Mouse (Mus musculus): ENCODE results near the gene BC051665.

The BC051665 gene

DNA sequence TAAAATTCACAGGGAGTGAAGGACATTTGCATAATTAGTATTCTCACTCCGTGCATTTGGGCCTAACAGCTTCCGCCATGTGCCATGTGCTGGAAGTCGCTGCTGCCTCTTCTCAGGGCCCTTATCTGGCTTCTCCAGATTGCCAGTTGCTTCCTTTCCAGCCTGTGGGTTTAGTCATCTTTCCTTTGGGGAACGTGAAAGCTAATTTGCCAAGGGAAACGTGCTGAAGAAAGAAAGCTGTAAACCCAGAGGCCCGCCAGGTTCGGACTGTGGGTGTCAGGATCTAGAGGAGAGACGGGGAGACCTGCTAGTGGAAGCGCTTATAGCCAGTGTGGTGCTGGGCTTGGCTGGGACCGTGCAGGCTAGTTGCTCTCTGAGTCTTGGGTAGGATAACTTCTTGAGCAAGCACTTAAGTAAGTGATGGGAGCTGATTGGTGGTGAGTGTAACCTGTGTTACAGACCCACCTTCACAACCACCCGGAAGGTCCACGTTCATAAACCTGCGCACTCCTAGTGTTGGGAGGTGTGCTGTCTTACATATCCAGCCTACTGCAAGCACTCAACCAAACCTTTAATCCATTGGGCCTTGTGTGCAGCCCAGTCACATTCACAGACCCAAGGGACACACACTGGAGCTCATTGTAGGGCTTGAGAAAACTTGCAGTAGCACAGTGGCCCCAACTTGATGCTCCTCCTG is 42.6 kb downstream of the BC051665 start:
- peak in 1 of 2 experiments; percentile 51 for DNase-seq (ENCODE audit: low spot score in 2 of 2)

DNA sequence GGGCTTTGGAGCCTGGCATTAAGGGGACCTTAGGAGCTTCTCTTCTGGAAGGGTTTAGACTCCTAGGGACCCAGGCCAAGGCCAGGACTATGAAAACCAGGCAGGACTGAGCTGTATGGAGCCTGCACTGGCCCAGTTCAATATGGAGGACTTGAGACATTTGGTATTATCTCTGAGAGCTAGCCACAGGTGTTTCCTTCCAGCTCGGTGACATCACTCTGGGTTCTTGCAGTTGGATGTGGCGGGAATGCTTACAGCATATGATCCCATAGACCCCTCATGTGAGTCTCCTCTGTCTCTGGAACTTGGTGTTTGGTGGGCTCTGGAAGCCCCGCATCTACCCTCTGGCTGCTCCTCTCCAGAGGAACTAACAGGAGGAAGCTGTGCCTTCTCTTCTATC is 43.6 kb downstream of the BC051665 start:
- DNase-seq (ENCODE audit: low spot score in 2 of 2) = no peak

DNA sequence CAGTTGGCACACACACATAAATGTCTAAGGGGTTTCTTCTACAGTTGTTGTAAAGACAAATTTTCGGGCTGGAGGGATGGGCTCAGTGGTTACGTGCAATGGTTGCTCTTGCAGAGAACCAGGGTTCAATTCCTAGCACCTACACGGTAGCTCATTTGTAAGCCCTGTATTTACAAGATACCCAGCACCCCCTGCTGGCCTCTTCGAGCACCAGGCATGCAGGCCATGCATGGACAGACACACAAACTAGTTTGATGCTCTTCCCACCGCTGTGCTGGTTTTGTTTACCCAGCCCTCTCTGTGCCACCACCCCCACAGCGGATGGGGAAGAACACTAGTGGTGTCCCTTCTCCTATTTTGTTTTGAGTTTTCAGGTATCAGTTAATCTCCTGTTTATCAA is 45.9 kb downstream of the BC051665 start:
- DNase-seq (ENCODE audit: low spot score in 2 of 2) = no peak

DNA sequence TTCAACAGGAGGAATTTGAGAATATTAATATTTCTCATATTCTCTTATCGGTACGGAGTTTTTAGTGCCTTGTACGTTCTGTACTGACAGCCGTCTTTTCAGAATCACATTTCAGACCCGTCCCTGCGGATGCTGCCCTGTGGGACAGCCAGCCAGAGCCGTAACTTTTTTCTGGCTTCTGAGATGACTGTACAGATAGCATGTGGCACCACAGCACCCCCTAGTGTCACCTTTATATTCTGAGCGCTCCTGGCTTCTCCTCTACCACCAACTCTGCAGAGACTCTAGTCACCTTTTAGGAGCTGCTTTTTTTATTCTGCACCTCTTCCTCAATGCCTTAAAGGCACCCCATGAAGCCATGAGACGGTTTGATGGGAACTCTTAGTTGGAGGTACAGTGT is 47.7 kb downstream of the BC051665 start:
- DNase-seq (ENCODE audit: low spot score in 2 of 2) = peak in 1 of 2 experiments; percentile 76

DNA sequence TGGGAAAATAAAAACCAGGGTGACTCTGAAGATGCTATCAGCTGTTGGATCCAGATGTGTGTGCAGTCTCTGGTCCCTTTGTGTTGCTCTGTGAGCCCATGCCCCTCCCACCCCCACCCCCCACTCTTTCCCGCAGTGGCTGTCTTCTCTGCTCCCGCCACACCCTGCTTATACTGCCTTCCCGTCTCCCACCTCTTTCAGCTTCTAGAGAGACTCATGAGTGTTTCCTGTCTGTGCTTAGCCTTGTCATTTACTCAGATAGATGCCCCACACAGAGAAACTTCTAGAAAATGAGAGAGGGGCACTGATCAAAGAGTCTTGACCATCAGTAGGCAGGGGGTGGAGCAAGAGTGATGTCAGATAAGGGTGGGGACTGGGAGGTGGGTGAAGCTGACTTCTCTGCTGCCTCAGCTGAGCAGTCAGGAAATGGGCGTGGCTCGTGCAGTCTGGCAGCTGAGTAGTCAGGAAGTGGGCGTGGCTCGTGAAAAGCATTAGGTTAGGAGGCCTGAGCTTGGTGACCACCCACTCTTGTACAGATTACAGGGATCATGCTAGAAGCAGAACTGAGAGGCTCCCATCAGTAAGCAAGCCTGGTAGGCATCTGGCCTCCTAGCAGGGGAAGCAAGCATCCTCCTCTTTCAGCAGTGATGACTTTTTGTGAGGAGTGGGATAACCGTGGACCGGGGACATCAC is 48.4 kb downstream of the BC051665 start:
- peak; percentile 58 to 65 for DNase-seq (ENCODE audit: low spot score in 2 of 2)

DNA sequence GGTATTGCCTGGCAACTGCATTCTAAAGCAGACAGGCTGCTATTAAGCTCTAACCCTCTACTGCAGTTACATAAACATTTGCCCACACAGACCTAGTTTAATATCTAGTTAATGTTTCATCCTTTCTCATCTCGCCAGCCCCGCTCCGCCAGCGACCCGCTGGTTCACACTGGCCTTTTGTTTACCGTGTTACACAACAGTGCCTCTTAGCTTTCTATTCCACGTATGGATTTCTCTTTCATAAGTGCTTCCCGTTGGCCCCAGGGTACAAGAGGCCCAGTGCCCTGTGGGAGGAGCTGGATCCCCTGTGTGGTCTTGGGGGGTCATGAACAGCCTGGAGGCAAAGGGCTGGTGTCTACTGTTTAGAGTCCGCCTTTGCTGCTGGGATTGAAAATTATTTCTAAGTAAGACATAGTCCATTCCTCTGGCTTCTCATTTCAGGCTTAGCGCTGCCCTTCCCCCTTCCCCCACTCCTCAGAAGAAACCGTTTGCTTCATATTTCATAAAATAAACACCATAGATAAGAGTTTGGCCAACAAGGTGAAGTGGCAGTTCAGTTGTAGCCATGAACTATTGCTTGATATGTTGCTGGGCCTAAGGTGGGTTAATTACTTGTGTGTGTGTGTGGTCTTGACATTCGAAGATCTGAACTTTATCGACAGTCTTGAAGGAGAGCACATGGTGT is 49.6 kb downstream of the BC051665 start:
- DNase-seq (ENCODE audit: low spot score in 2 of 2) = no peak

DNA sequence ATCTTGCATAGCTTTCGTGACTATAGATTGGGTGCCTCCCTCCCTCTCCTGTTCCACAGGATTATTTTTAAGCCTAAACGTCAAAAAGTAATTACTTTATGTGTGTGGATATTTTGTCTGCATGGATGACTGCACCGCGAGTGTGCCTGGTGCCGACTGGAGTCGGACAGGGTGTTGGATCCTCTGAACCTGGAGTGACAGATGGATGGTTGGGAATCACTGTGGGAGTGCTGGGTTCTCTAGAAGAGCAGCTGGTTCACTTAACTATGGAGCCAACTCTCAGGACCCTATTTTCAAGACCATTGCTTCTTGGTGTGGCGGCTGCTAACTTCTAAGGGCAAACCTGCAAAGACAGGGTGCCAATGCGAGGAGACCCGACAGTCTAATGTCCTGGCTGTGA is 50.9 kb downstream of the BC051665 start:
- DNase-seq (ENCODE audit: low spot score in 2 of 2) = no peak
